Mouse (Mus musculus) ovary, postnatal 14 days (tissue): Measurements from ENCODE around the gene Myl3.

ENCODE experiments used
- DNase-seq: peaks from one replicate; pipeline ENCODE4 v3.0.0; 2022; ENCODE audit warnings: low spot score

Myl3 gene

DNA sequence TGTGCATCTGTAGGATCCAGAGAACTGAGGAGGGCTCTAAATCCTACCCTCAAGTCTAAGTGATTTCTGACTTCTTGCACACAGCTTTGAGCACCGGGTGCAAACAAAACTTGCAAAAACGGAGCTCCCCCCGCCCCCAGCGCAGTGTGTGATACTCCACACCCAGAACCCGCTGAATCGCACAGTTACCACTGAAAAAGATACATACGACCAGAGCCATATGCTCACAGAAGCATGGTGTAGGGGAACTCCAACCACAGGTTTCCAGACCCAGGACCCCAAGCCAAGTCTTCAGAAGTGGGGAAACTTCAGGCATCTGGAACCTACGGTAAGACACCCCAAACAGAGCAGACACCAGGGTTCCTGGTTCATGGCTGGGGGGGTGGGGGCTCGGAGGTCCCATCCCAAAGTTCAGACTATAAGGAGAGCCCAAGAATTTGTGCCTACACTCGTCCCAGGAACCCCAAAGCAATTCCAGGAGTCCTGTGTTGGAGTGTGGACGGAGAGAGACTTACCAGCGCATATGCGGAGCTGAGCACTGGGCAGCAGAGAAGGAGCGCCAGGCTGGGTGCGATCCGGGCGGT, at the start of gene Myl3:
TSS of gene Myl3 (plus strand) at position 151 of the 584 bp plus-strand sequence.
- DNase-seq = no peak

- DNase-seq = no peak
These were observed 46.4 kb upstream of the Myl3 start for GRCm38 (mm10) chr9:110695165-110695755.

- DNase-seq = no peak
These were observed 45.2 kb upstream of the Myl3 start for GRCm38 (mm10) chr9:110696427-110696826.

- DNase-seq = no peak
These were observed 44.2 kb upstream of the Myl3 start for GRCm38 (mm10) chr9:110697465-110697864.

GRCm38 (mm10) chr9:110699574-110699973, 42.1 kb upstream of the Myl3 start:
- no peak for DNase-seq

DNA sequence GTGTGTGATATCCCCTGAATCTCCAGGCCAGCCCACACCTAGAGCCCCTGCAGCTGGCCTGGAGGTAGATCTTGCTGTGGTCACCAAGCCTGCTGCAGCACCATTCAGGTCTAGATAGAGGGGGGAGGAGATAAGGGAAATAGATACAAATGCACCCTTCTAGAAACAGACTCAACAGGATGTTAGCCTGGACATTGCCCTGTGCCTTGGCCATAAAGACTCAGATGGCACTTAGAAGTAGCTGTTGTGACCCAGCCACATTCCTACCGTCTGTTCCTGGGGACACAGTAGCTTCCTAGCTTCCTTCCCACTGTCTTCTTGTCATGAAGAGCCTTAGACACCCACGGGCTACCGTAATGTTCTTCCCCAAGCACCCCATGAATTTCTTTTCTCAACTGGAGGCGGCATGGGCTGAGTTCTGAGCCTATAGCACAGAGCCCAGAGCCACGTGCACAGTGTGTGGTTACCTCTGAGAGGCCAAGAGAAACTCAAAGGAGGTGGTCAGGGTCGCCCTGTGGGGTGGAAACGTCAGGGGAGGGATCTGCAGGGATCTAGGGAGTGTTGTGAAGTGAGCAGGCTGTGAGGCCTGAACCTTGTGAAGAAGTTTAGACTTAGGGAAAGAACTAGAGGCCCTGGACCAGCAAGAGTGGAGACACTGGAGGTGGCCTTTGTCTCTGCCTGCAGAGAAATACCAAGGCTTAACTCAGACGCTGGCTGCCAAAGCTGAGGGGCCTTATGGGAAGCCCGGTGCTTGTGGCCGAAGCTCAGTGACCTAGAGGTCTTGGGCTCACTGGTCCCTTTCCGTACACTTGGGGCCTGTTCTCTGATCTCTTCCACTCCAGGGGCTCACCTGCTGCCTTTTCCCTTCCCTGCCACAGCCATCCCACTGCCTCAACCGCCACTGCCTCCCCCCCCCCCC, 40.3 kb upstream of the Myl3 start:
- no peak for DNase-seq

- no peak for DNase-seq
These were observed 38.8 kb upstream of the Myl3 start for GRCm38 (mm10) chr9:110702848-110703247.

- DNase-seq = no peak
These were observed 37.7 kb upstream of the Myl3 start for GRCm38 (mm10) chr9:110703951-110704350.

DNA sequence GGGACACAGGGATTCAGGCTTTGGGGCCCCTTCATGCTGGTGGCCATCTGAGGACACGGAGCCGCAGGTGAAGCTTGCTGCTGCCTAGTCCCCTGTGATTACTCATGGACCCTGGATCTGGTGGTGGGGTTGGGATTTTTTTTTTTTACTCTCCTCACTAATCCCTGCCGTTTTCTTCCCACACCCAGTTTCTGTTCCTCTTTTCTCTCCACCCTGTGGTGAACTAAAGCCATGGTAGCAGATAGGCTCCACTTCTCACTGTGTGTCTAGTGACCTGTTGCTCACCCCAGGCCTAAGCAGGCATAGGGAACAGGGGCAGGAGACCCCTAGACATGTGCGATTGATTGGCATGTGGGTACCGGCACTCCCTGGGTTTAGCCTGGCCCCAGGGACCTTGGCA, 34.9 kb upstream of the Myl3 start:
- DNase-seq = no peak

DNA sequence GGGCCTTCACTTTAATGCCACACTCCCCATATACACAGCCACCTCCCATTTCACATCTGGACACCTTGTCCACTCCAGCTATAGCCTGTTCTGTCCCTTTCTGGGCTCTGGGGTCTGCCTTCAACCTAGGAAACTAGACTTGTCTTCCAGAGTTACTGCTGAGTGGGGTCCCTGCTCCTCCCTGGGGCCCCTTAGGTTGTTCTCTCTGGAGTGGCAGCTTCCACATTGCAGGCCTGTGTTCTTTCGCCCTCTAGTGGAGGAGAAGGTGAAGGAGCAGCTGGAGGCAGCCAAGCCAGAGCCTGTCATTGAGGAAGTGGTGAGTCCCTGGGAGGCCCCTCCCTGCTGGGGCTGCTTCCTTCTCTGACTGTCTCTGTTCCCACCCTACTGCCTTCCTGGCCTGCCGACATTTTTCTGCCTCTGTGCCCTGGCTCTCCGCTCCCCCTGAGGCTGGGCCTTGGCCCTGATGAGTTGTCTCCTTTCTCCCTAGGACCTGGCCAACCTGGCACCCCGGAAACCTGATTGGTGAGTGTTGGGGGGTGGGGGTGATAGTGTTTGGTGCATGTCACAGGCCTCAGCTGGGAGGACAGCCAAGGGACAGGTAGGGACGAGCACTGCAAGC, 31.9 kb upstream of the Myl3 start:
- peak; percentile 63 for DNase-seq

DNA sequence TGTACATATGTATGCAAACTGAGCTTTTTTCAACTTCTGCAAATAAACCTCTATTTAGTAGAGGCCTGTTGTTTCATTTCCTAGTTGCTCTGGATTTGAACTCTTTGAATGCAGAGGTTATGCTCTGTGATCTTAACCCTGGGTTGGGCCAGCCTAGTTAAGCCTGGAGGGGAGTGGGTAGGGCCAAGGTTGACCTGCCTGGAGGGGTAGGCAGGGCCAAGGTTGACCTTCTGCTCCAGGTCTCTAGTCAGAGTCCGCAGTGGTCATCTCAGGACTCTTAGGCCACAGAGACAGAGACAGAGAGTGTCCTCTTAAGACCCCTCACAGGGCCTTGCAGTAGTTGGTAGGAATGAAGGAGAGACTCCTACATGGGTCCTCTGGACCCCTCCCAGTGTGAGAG, 30.1 kb upstream of the Myl3 start:
- DNase-seq = no peak

GRCm38 (mm10) chr9:110711996-110712395, 29.7 kb upstream of the Myl3 start:
- no peak for DNase-seq

GRCm38 (mm10) chr9:110712545-110712944, 29.1 kb upstream of the Myl3 start:
- DNase-seq = no peak

DNA sequence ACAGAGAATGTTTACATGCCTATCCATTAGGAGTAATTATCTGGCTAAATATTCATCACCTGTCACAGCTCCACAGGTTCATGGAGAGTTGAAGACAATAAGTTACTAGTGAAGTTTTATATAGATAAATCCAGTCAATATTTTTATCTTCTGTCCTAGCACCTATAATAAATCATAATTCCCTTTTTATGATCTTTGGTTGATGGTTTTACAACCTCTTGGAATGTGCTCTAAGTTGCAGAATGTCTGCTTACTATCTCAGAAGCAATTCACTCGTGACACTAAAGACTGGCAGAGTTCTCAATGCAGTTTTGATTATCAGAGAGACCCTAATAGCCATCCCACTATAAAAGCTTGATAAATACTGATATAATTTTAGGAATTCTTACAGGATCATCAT, 28.3 kb upstream of the Myl3 start:
- no peak for DNase-seq

GRCm38 (mm10) chr9:110715426-110715825, 26.2 kb upstream of the Myl3 start:
- DNase-seq = no peak

DNA sequence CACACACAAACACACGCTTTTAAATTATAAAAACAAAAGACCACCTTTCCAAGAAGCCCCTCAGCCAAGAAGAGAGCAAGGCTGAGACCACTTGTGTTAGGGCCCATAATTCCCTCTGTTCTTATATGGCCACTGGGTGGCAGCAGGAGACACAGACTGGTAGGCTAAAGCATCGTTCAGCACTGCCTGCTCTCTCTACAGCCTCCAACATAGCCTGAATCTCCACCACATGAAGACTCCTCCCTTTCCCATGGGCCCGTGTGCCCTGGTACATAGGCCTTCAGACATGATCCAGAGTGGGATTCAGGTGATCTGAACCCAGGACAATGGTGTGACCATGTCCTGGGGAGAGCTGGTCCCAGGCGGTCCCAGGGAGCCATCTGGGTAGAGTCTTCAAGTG, 24.9 kb upstream of the Myl3 start:
- DNase-seq = peak; percentile 40

DNA sequence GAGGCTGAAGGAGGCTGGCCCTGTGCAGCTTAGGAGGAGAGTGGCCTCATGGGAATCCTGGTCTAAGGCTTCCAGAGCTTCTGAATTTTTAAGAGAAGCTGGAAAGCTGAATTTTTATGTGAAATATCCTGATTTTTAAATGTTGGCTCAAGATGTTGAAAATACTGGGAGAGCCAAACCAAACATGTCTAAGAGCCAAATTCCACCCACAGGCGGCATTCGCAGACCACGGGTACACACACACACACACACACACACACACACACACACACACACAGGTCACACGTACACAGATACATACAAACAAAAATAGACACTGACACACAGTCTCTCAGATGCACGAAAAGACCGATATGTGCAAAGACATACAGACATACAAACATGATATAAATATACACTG, 23.6 kb upstream of the Myl3 start:
- DNase-seq = no peak

- no peak for DNase-seq
These were observed 22.9 kb upstream of the Myl3 start for GRCm38 (mm10) chr9:110718810-110719209.

DNA sequence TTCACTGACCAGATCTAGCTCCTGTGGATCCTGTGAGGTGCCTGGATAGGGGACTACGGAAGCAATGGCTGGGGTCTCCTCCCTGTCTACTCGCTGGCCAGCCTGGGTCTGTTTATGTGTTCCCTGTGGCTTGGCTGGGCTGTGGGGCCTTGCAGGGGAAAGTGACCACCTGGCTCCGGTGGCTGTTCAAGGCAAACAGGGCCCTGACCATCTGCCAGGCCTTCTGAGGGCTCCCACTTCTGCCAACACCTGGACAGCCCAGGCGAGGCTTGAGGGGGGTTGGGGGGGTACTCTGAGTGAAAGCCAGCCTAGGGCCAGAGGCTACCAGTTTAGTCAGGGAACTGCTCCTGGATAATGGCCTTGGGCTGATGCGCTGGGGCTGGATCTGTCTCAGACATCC, 21.7 kb upstream of the Myl3 start:
- no peak for DNase-seq

DNA sequence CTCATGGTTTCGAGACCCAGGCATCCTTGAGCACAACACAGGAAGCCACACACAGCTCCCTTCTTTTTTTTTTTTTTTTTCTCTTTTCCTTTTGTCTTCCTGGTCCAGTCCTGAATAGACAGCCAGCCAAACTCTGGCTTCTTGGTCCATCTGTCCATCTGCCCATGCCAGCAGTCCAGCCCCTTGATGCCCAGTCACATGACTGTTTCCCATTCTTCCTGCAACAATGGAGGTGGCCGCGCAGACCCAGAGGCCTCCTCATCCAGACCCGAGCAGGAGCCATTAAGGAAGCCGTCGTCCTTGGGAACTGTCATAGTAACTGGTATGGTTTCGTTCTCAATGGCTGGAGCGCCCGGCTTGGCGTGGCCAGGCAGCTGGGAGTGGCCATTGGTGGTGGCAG, 19.6 kb upstream of the Myl3 start:
- no peak for DNase-seq

GRCm38 (mm10) chr9:110725721-110726135, 15.9 kb upstream of the Myl3 start:
- no peak for DNase-seq

GRCm38 (mm10) chr9:110726867-110727266, 14.8 kb upstream of the Myl3 start:
- no peak for DNase-seq

DNA sequence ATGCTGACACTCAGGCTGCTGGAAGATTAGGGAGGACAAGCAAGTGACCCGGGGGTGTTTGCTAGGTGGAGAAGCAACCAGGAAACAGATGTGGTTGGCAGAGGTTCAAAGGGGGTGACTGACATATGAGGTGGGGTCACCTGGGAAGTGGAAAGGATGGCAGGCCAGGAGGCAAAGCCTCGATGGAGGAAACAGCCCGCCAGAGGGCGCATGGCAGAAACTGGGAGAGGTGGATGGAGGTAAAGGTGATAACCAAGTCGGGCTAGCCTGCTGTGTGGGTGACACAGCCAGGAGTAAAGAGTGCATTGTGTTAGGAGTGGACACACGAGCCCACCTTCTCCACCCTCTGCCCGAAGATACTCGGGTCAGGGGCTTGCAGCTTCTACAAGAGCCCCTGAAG, 11.8 kb upstream of the Myl3 start:
- DNase-seq = peak; percentile 51
